Mouse (Mus musculus) heart, adult 2 months (tissue): Measurements from ENCODE around the gene Evi5.

ENCODE experiments used
- CTCF ChIP-seq: fragments of 200-600 bp; IDR thresholded peaks from 2 replicates; pipeline ENCODE4 v1.8.1; 2022; ENCODE audit warnings: antibody characterized with exemption, mild to moderate bottlenecking, moderate library complexity
- POLR2A ChIP-seq: fragments of 200-500 bp; IDR thresholded peaks from 2 replicates; pipeline ENCODE4 v1.6.1; 2011; ENCODE audit warnings: mild to moderate bottlenecking, low read depth, low read length, control low read depth; ENCODE audit not compliant: insufficient read depth

DNA sequence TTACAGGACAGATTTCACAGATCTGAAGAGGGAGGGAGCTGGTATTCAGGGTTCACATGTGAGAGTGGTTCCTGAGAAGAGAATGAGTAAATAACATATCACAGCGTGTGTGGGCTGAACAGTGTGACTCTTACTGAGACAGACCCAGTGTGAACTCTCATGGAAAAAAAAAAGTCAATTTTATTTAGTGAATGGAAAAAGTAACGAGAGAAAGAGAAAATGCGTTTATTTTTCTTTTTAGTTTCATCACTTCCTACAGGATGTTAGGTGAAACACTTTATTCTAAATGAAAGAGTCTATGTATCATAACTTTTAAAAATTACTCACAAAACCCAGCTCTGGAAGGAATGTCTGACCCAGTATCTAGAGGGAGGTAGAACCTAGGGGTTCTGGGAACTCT, 143.5 kb downstream of the Evi5 start:
- TF ChIP-seq CTCF, result no peak
- no peak for TF ChIP-seq POLR2A
